Mouse (Mus musculus): ENCODE measurements at regions not wholly inside any gene's neighbourhood (a gene's known extent, or its start where the extent isn't known, plus 50 kb on each side); places are given as distances from the start of the nearest gene placed in this dataset.

DNA sequence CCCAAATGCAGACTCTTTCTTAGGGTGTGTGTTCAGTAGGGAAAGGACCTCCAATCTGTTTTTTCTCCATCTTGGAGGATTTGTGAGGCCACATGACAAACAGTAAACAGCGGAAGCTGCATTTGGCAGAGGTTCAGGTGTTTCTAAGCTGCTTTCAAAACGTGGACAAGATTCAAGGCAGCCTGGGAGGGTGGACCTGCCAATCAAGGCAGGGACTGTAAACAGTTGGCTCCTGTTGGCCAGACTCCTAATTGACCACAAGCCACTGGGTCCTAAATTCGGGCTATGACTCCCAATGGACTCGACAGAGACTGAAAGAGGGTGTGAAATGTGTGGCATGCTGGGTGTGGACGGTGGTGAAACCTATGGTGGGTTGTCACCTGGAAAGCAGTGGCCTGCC, 51.1 kb upstream of the Tbx5 start:
- H3K4me2 ChIP-seq (ENCODE audit: low read depth): no peak overlapping the region
- no peak overlapping the region for H3K4me3 ChIP-seq
- peaks cover 19% of the 10 kb centered on the region for H3K27me3 ChIP-seq (ENCODE audit: control insufficient read depth, insufficient read depth, insufficient read length)
- no peak for TF ChIP-seq CEBPB (IDR thresholded peaks at IDR 0.05; ENCODE audit: insufficient read depth, poor library complexity, severe bottlenecking)
- TF ChIP-seq USF1 (IDR thresholded peaks at IDR 0.05; ENCODE audit: low read depth): no peak
- no peak for TF ChIP-seq POLR2A (IDR thresholded peaks at IDR 0.05; ENCODE audit: insufficient read length, low read depth)
- no peak for TF ChIP-seq POLR2AphosphoS2 (IDR thresholded peaks at IDR 0.05; ENCODE audit: insufficient read length, low read depth)
- TF ChIP-seq SRF (IDR thresholded peaks at IDR 0.05; ENCODE audit: control insufficient read depth, insufficient read length, low read depth): no peak
- TF ChIP-seq REST (IDR thresholded peaks at IDR 0.05; ENCODE audit: insufficient read depth, insufficient read length): no peak
- TF ChIP-seq MYOG (IDR thresholded peaks at IDR 0.05; ENCODE audit: control insufficient read depth in 1 of 3, insufficient read depth in 1 of 3, insufficient read length in 2 of 3, low read depth in 2 of 3): no peak
- no peak for TF ChIP-seq TCF12 (IDR thresholded peaks at IDR 0.05; ENCODE audit: insufficient read depth, poor library complexity, severe bottlenecking)
- no peak for TF ChIP-seq E2F4 (IDR thresholded peaks at IDR 0.05; ENCODE audit: insufficient read depth)
- no peak for TF ChIP-seq MYOD1 (IDR thresholded peaks at IDR 0.05; ENCODE audit: control insufficient read depth in 1 of 3, insufficient read length in 2 of 3, low read depth in 2 of 3)
- TF ChIP-seq TCF3 (IDR thresholded peaks at IDR 0.05; ENCODE audit: insufficient read length, low read depth): no peak
- no peak for TF ChIP-seq MAX (IDR thresholded peaks at IDR 0.05; ENCODE audit: low read depth)
- no peak overlapping the region for H3ac ChIP-seq (ENCODE audit: control insufficient read depth, insufficient read length)
- H3K36me3 ChIP-seq (ENCODE audit: control insufficient read depth, insufficient read depth): no peaks in the 10 kb centered on the region
- no peaks in the 10 kb centered on the region for H3K79me2 ChIP-seq (ENCODE audit: control insufficient read depth, insufficient read depth)

Measured in myocyte (in vitro differentiated cells).